Mouse (Mus musculus) liver, embryonic 18 days (tissue): ENCODE measurements around the gene Rpp14. TPM values are rescaled to one million over a fixed set of nuclear protein-coding genes. Genes with fewer than 3 reads are reported as not detected.

Experiments
- polyA plus RNA-seq: library from polyadenylated mRNA; depleted of rRNA; stranded (reverse); fragments of >200 nt; gene quantifications from 2 replicates; pipeline ENCODE4 v1.2.3, GENCODE M21; 2012; rRNA removed

The Rpp14 gene
- polyA plus RNA-seq: 7.0 and 7.6 TPM in 2 replicates

DNA sequence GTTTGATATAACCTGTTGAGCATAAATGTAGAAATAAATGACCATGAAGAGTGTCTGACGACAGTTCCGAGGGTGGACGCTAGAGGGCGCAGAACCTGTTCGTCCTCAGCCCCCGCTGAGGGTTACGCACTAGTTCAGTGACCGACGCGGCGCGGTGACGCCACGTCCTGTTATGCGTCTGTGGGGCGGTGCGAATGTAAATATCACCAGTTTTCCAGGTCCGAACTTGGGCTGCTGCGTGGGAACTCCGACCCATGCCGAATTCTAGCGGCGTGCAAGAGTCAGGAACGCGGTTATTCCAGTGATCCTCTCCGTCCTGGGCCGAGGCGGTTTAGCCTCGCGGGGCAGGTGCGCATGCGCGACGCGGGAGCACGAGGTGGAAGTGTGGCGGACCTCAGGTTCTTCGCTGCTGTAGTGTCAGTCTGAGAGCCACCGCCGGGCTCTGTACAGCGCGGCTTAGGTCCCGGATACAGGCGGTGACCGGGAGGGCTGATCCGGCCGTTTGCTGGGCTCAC, at the start of gene Rpp14:
Gene Rpp14 (plus strand): TSS at position 203 of the 515 bp plus-strand sequence.

DNA sequence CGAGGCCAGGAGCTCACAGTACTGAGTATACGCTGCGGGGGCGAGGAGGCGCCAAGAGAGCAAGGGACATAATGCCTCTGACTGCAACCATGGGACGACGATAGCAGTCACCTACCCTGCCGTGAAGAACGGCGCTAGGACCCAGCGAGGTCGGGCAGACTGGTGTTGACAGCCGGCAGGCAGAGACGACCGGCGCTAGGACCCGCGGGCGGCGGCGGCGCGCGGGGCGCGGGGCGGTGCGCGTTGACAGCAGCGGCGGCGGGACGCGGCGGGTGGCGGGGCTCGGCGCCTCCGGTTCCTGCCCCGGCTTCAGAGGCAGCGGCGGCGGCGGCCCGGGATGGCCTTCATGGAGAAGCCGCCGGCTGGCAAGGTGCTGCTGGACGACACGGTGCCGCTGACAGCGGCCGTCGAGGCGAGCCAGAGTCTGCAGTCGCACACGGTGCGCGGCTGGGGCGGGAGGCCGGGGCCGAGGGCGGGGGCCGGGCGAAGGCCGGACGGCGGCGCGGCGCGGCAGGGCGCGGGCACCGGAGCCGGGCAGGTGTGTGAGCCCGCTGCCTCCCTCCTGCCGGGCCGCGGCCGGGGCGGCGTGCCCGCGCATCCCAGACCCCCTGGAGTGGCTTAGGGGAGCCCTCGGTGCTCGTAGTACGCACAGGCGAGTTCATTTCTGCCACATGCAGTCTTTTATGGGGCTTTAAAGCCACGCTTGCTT, 18.0 kb downstream of the Rpp14 start, which contains the start of gene Pxk:
Gene Pxk (plus strand): TSS at position 234 of the 709 bp plus-strand sequence.

Other genes with a start within 250 kb of the Rpp14 start
- not detected in 2 replicates for gene Gm45521, start 123.1 kb upstream of the Rpp14 start, polyA plus RNA-seq
- 3.6 and 3.9 TPM in 2 replicates for gene Dnase1l3, start 85.8 kb upstream of the Rpp14 start, polyA plus RNA-seq
- 7.5 and 7.8 TPM in 2 replicates for gene Abhd6, start 77.5 kb upstream of the Rpp14 start, polyA plus RNA-seq
- 14.9 and 16.8 TPM in 2 replicates for gene Pxk, start 17.8 kb downstream of the Rpp14 start, polyA plus RNA-seq
- gene Pdhb, start 92.7 kb downstream of the Rpp14 start, polyA plus RNA-seq: 91.1 and 93.2 TPM in 2 replicates
- gene Kctd6, start 133.8 kb downstream of the Rpp14 start, polyA plus RNA-seq: 4.5 and 5.0 TPM in 2 replicates
- 103 and 112 TPM in 2 replicates for gene Acox2, start 179.0 kb downstream of the Rpp14 start, polyA plus RNA-seq
- gene Fam107a, start 237.7 kb downstream of the Rpp14 start, polyA plus RNA-seq: 0.05 and 0.09 TPM in 2 replicates